Mouse (Mus musculus) spleen, adult 2 months (tissue): Measurements from ENCODE around the gene Olfm4.

Experiments used
- CTCF ChIP-seq: fragments of 200-500 bp; IDR thresholded peaks from 2 replicates; pipeline ENCODE4 v1.5.1; 2011; ENCODE audit warnings: mild to moderate bottlenecking, inconsistent platforms; ENCODE audit not compliant: insufficient read depth, insufficient read length, insufficient replicate concordance; ENCODE audit errors: extremely low read depth
- POLR2A ChIP-seq: fragments of 200-500 bp; IDR thresholded peaks from 2 replicates; pipeline ENCODE4 v1.6.1; 2011; ENCODE audit warnings: low read depth, low read length, inconsistent platforms

- no peak for TF ChIP-seq CTCF
- no peak for TF ChIP-seq POLR2A
Observed at GRCm38 (mm10) chr14:80016112-80016511, 32.2 kb downstream of the Olfm4 start.
